Mouse (Mus musculus) CH12.LX (cell line): ENCODE measurements around the gene 4930469K13Rik. TPM values are rescaled to one million over a fixed set of nuclear protein-coding genes. Genes with fewer than 3 reads are reported as not detected.

Source experiments
- DNase-seq: peaks from one replicate; pipeline ENCODE4 v3.0.0-alpha.2; 2013; ENCODE audit errors: extremely low read depth
- H3K27ac ChIP-seq: 2 replicates; pipeline ENCODE4 v1.5.1; 2012; ENCODE audit warnings: low read depth, mild to moderate bottlenecking, control low read depth, moderate library complexity; ENCODE audit not compliant: insufficient read depth
- H3K27me3 ChIP-seq: replicated peaks from 2 replicates; pipeline ENCODE3; 2012; ENCODE audit warnings: inconsistent platforms
- H3K36me3 ChIP-seq, 2 experiments: replicated peaks in 1 of 2; 2 replicates each; pipeline versions ENCODE3 to v1.6.1; 2012; ENCODE audit warnings: inconsistent platforms in 1 of 2, low read length in 1 of 2, mild to moderate bottlenecking in 1 of 2, mixed read lengths in 1 of 2, moderate library complexity in 1 of 2; ENCODE audit not compliant: control insufficient read depth in 1 of 2, insufficient read depth in 1 of 2
- H3K4me1 ChIP-seq, 2 experiments: 2 replicates each; pipeline ENCODE4 v1.6.1; 2012; ENCODE audit warnings: inconsistent platforms in 1 of 2, moderate library complexity in 1 of 2; ENCODE audit not compliant: insufficient read depth in 2 of 2, control insufficient read depth in 1 of 2
- H3K4me2 ChIP-seq: 2 replicates; pipeline ENCODE4 v1.6.1; 2012; ENCODE audit warnings: low read depth, mild to moderate bottlenecking, control low read depth; ENCODE audit not compliant: poor library complexity, insufficient read depth, severe bottlenecking
- H3K4me3 ChIP-seq, 3 experiments: fragments of 150-350 bp in 1 of 3; sonication (generic) in 1 of 3; replicated peaks in 1 of 3; 2 replicates each; pipeline versions ENCODE3 to v1.5.1; 2011 to 2012; ENCODE audit warnings: low read depth in 2 of 3, low read length in 2 of 3, mild to moderate bottlenecking in 2 of 3, moderate library complexity in 2 of 3, control low read depth in 1 of 3, improper control_type of control experiment in 1 of 3, inconsistent platforms in 1 of 3, mixed read lengths in 1 of 3; ENCODE audit not compliant: poor library complexity in 1 of 3
- H3K79me2 ChIP-seq: replicated peaks from 2 replicates; pipeline ENCODE4 v1.6.1; 2012; ENCODE audit warnings: mild to moderate bottlenecking, moderate library complexity; ENCODE audit not compliant: control insufficient read depth, poor library complexity, insufficient read depth, severe bottlenecking; ENCODE audit errors: extremely low read depth
- H3K9ac ChIP-seq: 2 replicates; pipeline ENCODE4 v1.6.1; 2012; ENCODE audit warnings: low read depth, mild to moderate bottlenecking, control low read depth, moderate library complexity; ENCODE audit not compliant: insufficient read depth
- H3K9me3 ChIP-seq: replicated peaks from 2 replicates; pipeline ENCODE3; 2012; ENCODE audit warnings: low read length, inconsistent platforms, mixed read lengths
- BHLHE40 ChIP-seq: IDR thresholded peaks from 2 replicates; pipeline ENCODE4 v1.6.1; 2011; ENCODE audit warnings: mild to moderate bottlenecking, low read depth, low read length, improper control_type of control experiment
- CHD1 ChIP-seq: IDR thresholded peaks from 2 replicates; pipeline ENCODE4 v1.6.1; 2012; ENCODE audit warnings: low read depth, low read length, improper control_type of control experiment, inconsistent platforms
- CHD2 ChIP-seq: IDR thresholded peaks from 2 replicates; pipeline ENCODE4 v1.6.1; 2011; ENCODE audit warnings: low read length, improper control_type of control experiment
- HCFC1 ChIP-seq: IDR thresholded peaks from 2 replicates; pipeline ENCODE4 v1.6.1; 2012; ENCODE audit warnings: low read depth, mild to moderate bottlenecking, inconsistent platforms, low read length, improper control_type of control experiment
- JUN ChIP-seq: IDR thresholded peaks from 2 replicates; pipeline ENCODE4 v1.6.1; 2011; ENCODE audit warnings: low read depth, mild to moderate bottlenecking, low read length, improper control_type of control experiment, moderate library complexity; ENCODE audit not compliant: insufficient read depth
- JUND ChIP-seq: conservative IDR thresholded peaks from 2 replicates; pipeline ENCODE4 v1.6.1; 2011; ENCODE audit warnings: low read depth, low read length, improper control_type of control experiment
- MAX ChIP-seq: IDR thresholded peaks from 2 replicates; pipeline ENCODE4 v1.6.1; 2011; ENCODE audit warnings: low read length, improper control_type of control experiment
- MYC ChIP-seq: IDR thresholded peaks from 2 replicates; pipeline ENCODE4 v1.6.1; 2011; ENCODE audit warnings: low read depth, mild to moderate bottlenecking, improper control_type of control experiment, low read length
- NRF1 ChIP-seq: IDR thresholded peaks from 2 replicates; pipeline ENCODE4 v1.6.1; 2014; ENCODE audit warnings: low read depth, mild to moderate bottlenecking, inconsistent platforms, low read length, improper control_type of control experiment, moderate library complexity
- POLR2A ChIP-seq: IDR thresholded peaks from 2 replicates; pipeline ENCODE4 v1.6.1; 2011; ENCODE audit warnings: low read depth, mild to moderate bottlenecking, improper control_type of control experiment, low read length
- POLR2AphosphoS2 ChIP-seq: IDR thresholded peaks from 2 replicates; pipeline ENCODE4 v1.6.1; 2011; ENCODE audit warnings: low read depth, low read length, improper control_type of control experiment
- RCOR1 ChIP-seq: conservative IDR thresholded peaks from 2 replicates; pipeline ENCODE4 v1.6.1; 2012; ENCODE audit warnings: low read depth, mild to moderate bottlenecking, inconsistent platforms, low read length, improper control_type of control experiment
- SIN3A ChIP-seq: IDR thresholded peaks from 2 replicates; pipeline ENCODE4 v1.6.1; 2012; ENCODE audit warnings: low read length, improper control_type of control experiment, inconsistent platforms
- SMC3 ChIP-seq: IDR thresholded peaks from 2 replicates; pipeline ENCODE4 v1.6.1; 2011; ENCODE audit warnings: low read depth, low read length, improper control_type of control experiment
- TCF12 ChIP-seq: IDR thresholded peaks from 2 replicates; pipeline ENCODE4 v1.6.1; 2014; ENCODE audit warnings: low read depth, mild to moderate bottlenecking, inconsistent platforms, low read length, improper control_type of control experiment
- USF1 ChIP-seq: IDR thresholded peaks from 2 replicates; pipeline ENCODE4 v1.6.1; 2014; ENCODE audit warnings: low read depth, mild to moderate bottlenecking, inconsistent platforms, low read length, improper control_type of control experiment
- ZKSCAN1 ChIP-seq: IDR thresholded peaks from 2 replicates; pipeline ENCODE4 v1.6.1; 2012; ENCODE audit warnings: low read depth, inconsistent platforms, low read length, improper control_type of control experiment, borderline replicate concordance
- ZNF384 ChIP-seq: IDR thresholded peaks from 2 replicates; pipeline ENCODE4 v1.6.1; 2012; ENCODE audit warnings: low read depth, low read length, improper control_type of control experiment, inconsistent platforms
- dilution Hi-C: fragments of 300-500 bp; cut with MboI; formaldehyde crosslinking; loops from 2 replicates; pipeline ENCODE4 v1.14.3; 2020; ENCODE audit warnings: low sequenced_read_pairs; ENCODE audit not compliant: extremely low pct_unique_long_range_greater_than_20kb, extremely low pct_ligation_motif_present
- in situ Hi-C: fragments of 300-500 bp; cut with MboI; formaldehyde crosslinking; loops from 3 replicates; pipeline ENCODE4 v1.14.3; 2019; ENCODE audit warnings: low sequenced_read_pairs, low pct_ligation_motif_present, low pct_unique_long_range_greater_than_20kb, mixed read lengths
- polyA plus RNA-seq: library from polyadenylated mRNA; unstranded; fragments of >175 nt; gene quantifications from 2 replicates; pipeline ENCODE4 v1.2.1, GENCODE M21; 2012; ENCODE audit warnings: low read depth; ENCODE audit not compliant: insufficient read length
- total RNA-seq, 2 experiments: library from RNA; depleted of rRNA; stranded (reverse); fragments of 300-350 nt in 1 of 2; fragments of >200 nt in 1 of 2; gene quantifications; 2 replicates each; pipeline ENCODE4 v1.2.3; 2012 to 2014

4930469K13Rik gene
- total and polyA plus RNA-seq, 3 experiments, result not detected

DNA sequence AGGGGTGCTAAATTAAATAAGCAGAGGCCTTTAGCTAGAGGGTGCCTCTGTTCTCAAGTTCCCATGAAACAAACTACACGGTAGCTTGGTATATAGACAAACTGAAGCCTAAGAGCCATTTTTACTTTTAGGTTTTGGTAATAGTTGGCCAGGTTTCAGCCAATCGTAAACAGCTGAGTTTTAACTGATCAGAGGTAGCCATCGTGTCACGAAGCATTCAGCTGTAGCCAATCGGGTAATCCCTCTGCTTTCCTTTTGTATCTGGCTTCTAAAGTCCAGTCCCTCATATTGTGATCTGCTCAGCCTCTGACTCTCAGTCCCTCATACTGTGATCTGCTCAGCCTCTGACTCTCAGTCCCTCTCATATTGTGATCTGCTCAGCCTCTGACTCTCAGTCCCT is 68.7 kb downstream of the 4930469K13Rik start:
- no peak for DNase-seq
- Histone ChIP-seq H3K27ac (no peak overlapping the region), H3K79me2 (no peaks in the 10 kb centered on the region), H3K9me3 (no peaks in the 10 kb centered on the region), H3K27me3 (no peaks in the 10 kb centered on the region), H3K36me3 (no peaks in the 10 kb centered on the region), H3K4me2 (no peak overlapping the region), H3K9ac (no peak overlapping the region), H3K4me3 (no peak overlapping the region), H3K4me1 (peaks cover 39 to 61% of the 10 kb centered on the region in 2 experiments)
- dilution Hi-C loops, result no loop called here
- TF ChIP-seq CHD1 (no peak), JUN (no peak), MAX (no peak), SIN3A (no peak), ZKSCAN1 (no peak), CHD2 (no peak), TCF12 (no peak), BHLHE40 (no peak), ZNF384 (no peak), POLR2AphosphoS2 (no peak), POLR2A (no peak), USF1 (no peak), JUND (no peak)
- in situ Hi-C loops, result no loop called here

DNA sequence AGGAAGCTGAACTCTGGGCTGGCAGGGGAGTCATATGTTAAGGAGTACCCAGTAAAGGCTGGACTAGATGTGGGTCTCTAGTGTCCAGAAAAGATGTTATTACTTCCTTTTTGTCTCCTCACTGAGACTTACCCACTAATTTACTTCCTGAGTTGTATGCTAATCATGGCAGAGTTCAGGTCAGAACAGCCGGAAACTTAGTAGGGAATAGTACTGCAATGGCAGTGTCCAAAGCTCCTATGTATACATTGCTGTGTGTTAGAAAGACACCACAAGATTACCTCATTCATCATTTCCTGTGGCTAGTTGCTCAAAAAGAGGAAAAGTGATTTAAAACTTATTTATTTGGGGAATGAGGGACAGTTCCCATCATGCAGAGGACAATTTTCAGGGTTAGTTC is 73.3 kb downstream of the 4930469K13Rik start:
- dilution Hi-C loops, result no loop called here
- TF ChIP-seq RCOR1, result no peak
- TF ChIP-seq ZNF384, result no peak
- no peak for TF ChIP-seq MYC
- no peak for TF ChIP-seq HCFC1
- TF ChIP-seq SMC3, result no peak
- TF ChIP-seq CHD1, result no peak
- TF ChIP-seq NRF1, result no peak
- no peak for TF ChIP-seq CHD2
- TF ChIP-seq JUND, result no peak
- TF ChIP-seq, all 38 proteins: peak for 0
- Histone ChIP-seq H3K9ac (no peak overlapping the region), H3K36me3 (no peaks in the 10 kb centered on the region), H3K9me3 (no peaks in the 10 kb centered on the region), H3K27ac (no peak overlapping the region), H3K79me2 (no peaks in the 10 kb centered on the region), H3K4me1 (peaks cover 10 to 27% of the 10 kb centered on the region in 2 experiments), H3K4me3 (no peak overlapping the region), H3K4me2 (no peak overlapping the region), H3K27me3 (no peaks in the 10 kb centered on the region)
- DNase-seq, result no peak
- in situ Hi-C loops, result no loop called here
